Mouse (Mus musculus): ENCODE data around the gene 2610028H24Rik.

- TF ChIP-seq CTCF (IDR thresholded peaks at IDR 0.05; ENCODE audit: low read depth) = no peak
- no peak for TF ChIP-seq EP300 (IDR thresholded peaks at IDR 0.05; ENCODE audit: low read depth)
These were observed 13.4 kb downstream of the 2610028H24Rik start for GRCm38 (mm10) chr10:76462312-76462711.
